Mouse (Mus musculus) G1E (cell line): ENCODE data around the gene Hist1h2be.

Source experiments
- CTCF ChIP-seq: IDR thresholded peaks from 2 replicates; pipeline ENCODE4 v1.5.1; 2012; ENCODE audit warnings: low read depth, low read length, inconsistent platforms, mixed read lengths
- POLR2AphosphoS5 ChIP-seq: IDR thresholded peaks from 2 replicates; pipeline ENCODE4 v1.6.1; 2012; ENCODE audit warnings: low read depth, low read length, inconsistent platforms; ENCODE audit not compliant: insufficient replicate concordance

DNA sequence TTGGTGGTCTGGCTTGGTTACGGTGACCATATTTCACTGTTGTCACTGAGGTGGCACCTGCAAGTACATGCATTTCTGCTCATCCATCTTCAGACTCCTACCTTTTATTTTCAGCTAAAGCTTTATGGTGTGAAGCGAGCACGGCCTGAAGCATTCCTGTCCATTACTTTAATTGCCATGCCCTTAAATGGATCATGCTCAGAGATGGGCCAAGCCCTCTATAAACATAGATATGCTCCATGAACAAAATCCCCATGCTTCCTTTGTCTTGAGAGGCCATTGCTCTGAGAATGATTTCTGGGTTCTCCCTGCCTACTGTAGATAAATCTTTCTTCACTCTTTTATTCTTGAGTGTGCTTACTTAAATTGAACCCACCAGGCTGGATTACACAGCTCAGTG is 16.5 kb downstream of the Hist1h2be start:
- TF ChIP-seq CTCF (no peak), POLR2AphosphoS5 (no peak)
